Mouse (Mus musculus) stomach, embryonic 16.5 days (tissue): ENCODE measurements around the gene Tm6sf1. TPM values are rescaled to one million over a fixed set of nuclear protein-coding genes. Genes with fewer than 3 reads are reported as not detected.
"Not testable (repeated sequence)": the region's sequence is repeated elsewhere in the genome, so short reads cannot be mapped to it uniquely, and the experiment has no call there.

Experiments
- ATAC-seq: fragments of 200-750 bp; cut with Nextera tagmentation; 2 replicates; pipeline ENCODE4 v1.8.0; 2017; ENCODE audit warnings: moderate number of reproducible peaks, moderate TSS enrichment; ENCODE audit not compliant: insufficient read depth, low FRiP score
- H3K27ac ChIP-seq: fragments of 300-500 bp; sonication (generic); 2 replicates; pipeline ENCODE4 v1.5.1; 2014; ENCODE audit warnings: low read length
- H3K27me3 ChIP-seq: fragments of 300-500 bp; sonication (generic); 2 replicates; pipeline ENCODE4 v1.6.1; 2014; ENCODE audit warnings: low read length, control low read depth, mixed read lengths; ENCODE audit not compliant: control insufficient read depth, insufficient read depth
- H3K36me3 ChIP-seq: fragments of 300-500 bp; sonication (generic); 2 replicates; pipeline ENCODE4 v1.6.1; 2014; ENCODE audit warnings: low read length; ENCODE audit not compliant: control insufficient read depth, insufficient read depth
- H3K4me1 ChIP-seq: fragments of 300-500 bp; sonication (generic); 2 replicates; pipeline ENCODE4 v1.6.1; 2014; ENCODE audit warnings: low read length, control low read depth, mixed read lengths; ENCODE audit not compliant: control insufficient read depth, insufficient read depth
- H3K4me2 ChIP-seq: fragments of 300-500 bp; sonication (generic); 2 replicates; pipeline ENCODE4 v1.6.1; 2014; ENCODE audit warnings: low read depth, low read length, mixed read lengths
- H3K4me3 ChIP-seq: fragments of 300-500 bp; sonication (generic); replicated peaks from 2 replicates; pipeline ENCODE4 v1.5.1; 2014; ENCODE audit warnings: mild to moderate bottlenecking, low read length
- H3K9ac ChIP-seq: fragments of 300-500 bp; sonication (generic); 2 replicates; pipeline ENCODE4 v1.6.1; 2014; ENCODE audit warnings: low read length
- H3K9me3 ChIP-seq: fragments of 300-500 bp; sonication (generic); replicated peaks from 2 replicates; pipeline ENCODE4 v1.6.1; 2016; ENCODE audit warnings: low read length, control low read depth; ENCODE audit not compliant: control insufficient read depth
- WGBS: fragments of 180-500 bp; shearing (Covaris S2); extraction: QIAGEN DNeasy Blood & Tissue Kit; methylation state at CpG from one replicate; pipeline ENCODE4 v1.1.7; 2014; 5-methylcytosine and 5-hydroxymethylcytosine counted together
- polyA plus RNA-seq: library from polyadenylated mRNA; unstranded; fragments of >200 nt; fragmentation: Nextera tagmentation; extraction: Ambion mirVana; gene quantifications from 2 replicates; pipeline ENCODE4 v1.2.1, GENCODE M21; 2015

The Tm6sf1 gene
- polyA plus RNA-seq, 1 experiment from 2014 or later, result 15.2 TPM

GRCm38 (mm10) chr7:81837771-81838170, 21.0 kb upstream of the Tm6sf1 start:
- H3K36me3 ChIP-seq, ATAC-seq, H3K4me1 ChIP-seq, H3K4me3 ChIP-seq, H3K9me3 ChIP-seq, H3K4me2 ChIP-seq, H3K27ac ChIP-seq, H3K27me3 ChIP-seq, H3K9ac ChIP-seq: not testable (repeated sequence)
- 82% methylated on average over 5 of the region's 5 CpGs for WGBS

GRCm38 (mm10) chr7:81839746-81840145, 19.1 kb upstream of the Tm6sf1 start:
- Histone ChIP-seq H3K4me1 (no peaks in the 10 kb centered on the region), H3K27ac (no peak overlapping the region), H3K4me3 (no peak overlapping the region), H3K9ac (no peak overlapping the region), H3K4me2 (no peak overlapping the region), H3K36me3 (no peaks in the 10 kb centered on the region), H3K27me3 (no peaks in the 10 kb centered on the region), H3K9me3 (no peaks in the 10 kb centered on the region)
- ATAC-seq, result no peak
- WGBS, result 53% methylated on average over 6 of the region's 6 CpGs

- ATAC-seq, result no peak
- 51% methylated on average over 7 of the region's 7 CpGs for WGBS
- no peaks in the 10 kb centered on the region for H3K27me3 ChIP-seq
Measured at GRCm38 (mm10) chr7:81840661-81841181, 18.1 kb upstream of the Tm6sf1 start.

GRCm38 (mm10) chr7:81841439-81841838, 17.4 kb upstream of the Tm6sf1 start:
- WGBS, result 79% methylated on average over 6 of the region's 6 CpGs
- Histone ChIP-seq H3K4me2 (no peak overlapping the region), H3K9me3 (no peaks in the 10 kb centered on the region), H3K4me3 (no peak overlapping the region), H3K4me1 (no peaks in the 10 kb centered on the region), H3K36me3 (no peaks in the 10 kb centered on the region), H3K9ac (no peak overlapping the region), H3K27ac (no peak overlapping the region), H3K27me3 (no peaks in the 10 kb centered on the region)
- no peak for ATAC-seq

More at GRCm38 (mm10) chr7:81840661-81841181, 18.1 kb upstream of the Tm6sf1 start:
- Histone ChIP-seq H3K4me2 (no peak overlapping the region), H3K36me3 (no peaks in the 10 kb centered on the region), H3K9ac (no peak overlapping the region), H3K4me3 (no peak overlapping the region), H3K27ac (no peak overlapping the region), H3K9me3 (no peaks in the 10 kb centered on the region), H3K4me1 (no peaks in the 10 kb centered on the region)

GRCm38 (mm10) chr7:81842141-81842540, 16.7 kb upstream of the Tm6sf1 start:
- ATAC-seq, result no peak
- Histone ChIP-seq H3K9ac (no peak overlapping the region), H3K36me3 (no peaks in the 10 kb centered on the region), H3K4me3 (no peak overlapping the region), H3K4me2 (no peak overlapping the region), H3K4me1 (peaks cover 3% of the 10 kb centered on the region; the same call in 1 of the 2 replicates), H3K27ac (no peak overlapping the region), H3K27me3 (no peaks in the 10 kb centered on the region), H3K9me3 (no peaks in the 10 kb centered on the region)
- 74% methylated on average over 7 of the region's 7 CpGs for WGBS

- H3K4me1 ChIP-seq, result peaks cover 3% of the 10 kb centered on the region; the same call in 1 of the 2 replicates
- 36% methylated on average over 1 of the region's 1 CpGs for WGBS
- ATAC-seq, result no peak
Measured at GRCm38 (mm10) chr7:81842998-81843397, 15.8 kb upstream of the Tm6sf1 start.

GRCm38 (mm10) chr7:81843903-81844302, 14.9 kb upstream of the Tm6sf1 start:
- H3K9me3 ChIP-seq, result no peaks in the 10 kb centered on the region
- no peak overlapping the region for H3K4me2 ChIP-seq
- no peak overlapping the region for H3K9ac ChIP-seq
- no peak for ATAC-seq
- H3K36me3 ChIP-seq, result no peaks in the 10 kb centered on the region
- no peak overlapping the region for H3K27ac ChIP-seq
- H3K27me3 ChIP-seq, result no peaks in the 10 kb centered on the region
- H3K4me3 ChIP-seq, result no peak overlapping the region
- 79% methylated on average over 8 of the region's 8 CpGs for WGBS
- peaks cover 3% of the 10 kb centered on the region; the same call in 1 of the 2 replicates for H3K4me1 ChIP-seq

More at GRCm38 (mm10) chr7:81842998-81843397, 15.8 kb upstream of the Tm6sf1 start:
- Histone ChIP-seq H3K27ac (no peak overlapping the region), H3K4me3 (no peak overlapping the region), H3K9me3 (no peaks in the 10 kb centered on the region), H3K36me3 (no peaks in the 10 kb centered on the region), H3K4me2 (no peak overlapping the region), H3K27me3 (no peaks in the 10 kb centered on the region), H3K9ac (no peak overlapping the region)

GRCm38 (mm10) chr7:81844801-81845200, 14.0 kb upstream of the Tm6sf1 start:
- ATAC-seq, result no peak
- Histone ChIP-seq H3K27me3 (no peaks in the 10 kb centered on the region), H3K4me2 (no peak overlapping the region), H3K36me3 (no peaks in the 10 kb centered on the region), H3K4me3 (no peak overlapping the region), H3K4me1 (peaks cover 3% of the 10 kb centered on the region; the same call in 1 of the 2 replicates), H3K9ac (no peak overlapping the region), H3K27ac (no peak overlapping the region), H3K9me3 (no peaks in the 10 kb centered on the region)
- WGBS, result 72% methylated on average over 11 of the region's 11 CpGs

- Histone ChIP-seq H3K27ac (no peak overlapping the region), H3K9me3 (no peaks in the 10 kb centered on the region), H3K36me3 (no peaks in the 10 kb centered on the region), H3K27me3 (no peaks in the 10 kb centered on the region), H3K4me1 (peaks cover 3% of the 10 kb centered on the region; the same call in 1 of the 2 replicates), H3K4me3 (no peak overlapping the region), H3K9ac (no peak overlapping the region), H3K4me2 (no peak overlapping the region)
- 79% methylated on average over 3 of the region's 3 CpGs for WGBS
- no peak for ATAC-seq
Measured at GRCm38 (mm10) chr7:81845313-81845712, 13.5 kb upstream of the Tm6sf1 start.
